Mouse (Mus musculus) megakaryocyte, embryonic 14.5 days (primary cell): Measurements from ENCODE around the gene Slc25a34. TPM values are rescaled to one million over a fixed set of nuclear protein-coding genes. Genes with fewer than 3 reads are reported as not detected.

Source experiments
- H3K27me3 ChIP-seq: replicated peaks from 2 replicates; pipeline ENCODE3; 2012; ENCODE audit warnings: inconsistent platforms
- H3K36me3 ChIP-seq: replicated peaks from 2 replicates; pipeline ENCODE3; 2012; ENCODE audit warnings: low read length, inconsistent platforms, mixed read lengths
- H3K4me1 ChIP-seq: 2 replicates; pipeline ENCODE4 v1.6.1; 2012; ENCODE audit warnings: inconsistent platforms
- H3K4me3 ChIP-seq: replicated peaks from 2 replicates; pipeline ENCODE3; 2012; ENCODE audit warnings: moderate library complexity, mild to moderate bottlenecking, inconsistent platforms
- H3K9me3 ChIP-seq: 2 replicates; pipeline ENCODE4 v1.6.1; 2012; ENCODE audit warnings: inconsistent platforms
- FLI1 ChIP-seq: IDR thresholded peaks from 2 replicates; pipeline ENCODE4 v1.6.1; 2012; ENCODE audit warnings: low read length, inconsistent platforms, mixed read lengths
- GATA1 ChIP-seq: IDR thresholded peaks from 3 replicates; pipeline ENCODE4 v1.6.1; 2012; ENCODE audit warnings: mixed read lengths, low read length, inconsistent platforms, borderline replicate concordance
- polyA plus RNA-seq: library from polyadenylated mRNA; stranded (reverse); fragments of >175 nt; gene quantifications from 2 replicates; pipeline ENCODE4 v1.2.3, GENCODE M21; 2012; ENCODE audit warnings: low replicate concordance; ENCODE audit not compliant: insufficient read depth

The Slc25a34 gene
- polyA plus RNA-seq, 1 experiment: not detected

DNA sequence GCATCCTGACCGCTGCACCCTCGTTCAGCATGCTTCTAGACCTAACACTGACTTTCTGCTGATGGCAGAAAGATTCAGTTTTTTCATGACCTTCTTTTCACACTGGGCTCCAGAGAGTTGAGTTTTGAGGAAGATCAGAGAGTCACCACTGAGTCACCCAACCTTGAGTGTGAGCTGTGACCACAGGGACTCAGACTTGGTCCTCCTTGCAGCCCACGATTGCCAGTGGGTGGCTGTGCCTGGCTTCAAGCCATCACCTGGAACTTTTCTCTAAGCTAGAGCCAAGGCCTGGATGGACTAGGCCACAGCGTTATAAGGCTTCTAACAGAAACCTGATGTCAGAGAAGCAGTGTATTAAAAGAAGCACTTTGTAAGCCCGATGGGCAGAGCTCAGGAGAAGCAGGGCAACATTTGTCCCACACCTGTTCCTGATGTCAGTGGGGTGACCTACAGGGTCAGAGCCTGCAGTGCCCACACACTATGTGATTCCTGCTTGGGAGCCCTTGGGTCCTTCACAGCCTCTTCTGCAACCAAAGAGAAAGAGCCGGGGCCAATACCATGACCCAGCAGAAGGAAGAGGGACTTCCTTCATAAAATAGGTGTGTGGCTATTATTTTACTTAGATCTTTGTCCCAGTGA, 35.3 kb upstream of the Slc25a34 start:
- H3K36me3 ChIP-seq: peaks cover 53% of the 10 kb centered on the region
- H3K27me3 ChIP-seq: no peaks in the 10 kb centered on the region
- H3K9me3 ChIP-seq: no peaks in the 10 kb centered on the region
- peak overlapping the region; percentile 20 for H3K4me3 ChIP-seq
- H3K4me1 ChIP-seq: peaks cover 43% of the 10 kb centered on the region
- TF ChIP-seq FLI1: no peak
- no peak for TF ChIP-seq GATA1

DNA sequence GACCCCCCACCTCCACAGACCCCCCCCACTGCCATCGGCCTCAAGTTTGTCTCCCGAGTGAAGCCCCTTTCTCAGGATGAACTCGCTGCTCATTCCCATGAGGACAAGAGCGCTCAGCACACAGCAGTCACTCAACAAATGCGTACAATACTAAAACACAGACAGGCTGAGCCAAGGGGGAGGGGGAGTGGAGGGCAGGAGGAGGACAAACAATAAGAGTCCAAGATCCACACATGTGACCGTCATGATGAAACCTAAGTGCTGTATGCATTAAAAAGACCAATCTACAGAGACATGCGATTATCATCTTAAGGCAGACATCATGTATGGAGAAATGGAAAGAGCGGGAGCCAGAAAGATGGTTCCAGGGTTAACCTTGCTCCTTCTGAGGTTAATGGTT, 33.3 kb upstream of the Slc25a34 start:
- H3K27me3 ChIP-seq: no peaks in the 10 kb centered on the region
- TF ChIP-seq GATA1 (no peak), FLI1 (no peak)
- H3K9me3 ChIP-seq: no peaks in the 10 kb centered on the region
- peaks cover 69% of the 10 kb centered on the region for H3K36me3 ChIP-seq
- no peak overlapping the region for H3K4me3 ChIP-seq
- H3K4me1 ChIP-seq: peaks cover 43% of the 10 kb centered on the region

GRCm38 (mm10) chr4:141655908-141656608, 32.4 kb upstream of the Slc25a34 start:
- Histone ChIP-seq H3K4me1 (peaks cover 51% of the 10 kb centered on the region), H3K9me3 (no peaks in the 10 kb centered on the region), H3K27me3 (no peaks in the 10 kb centered on the region), H3K36me3 (peaks cover 72% of the 10 kb centered on the region), H3K4me3 (no peak overlapping the region)
- TF ChIP-seq FLI1: no peak
- TF ChIP-seq GATA1: no peak

GRCm38 (mm10) chr4:141654509-141654908, 30.9 kb upstream of the Slc25a34 start:
- TF ChIP-seq GATA1: no peak
- no peak for TF ChIP-seq FLI1

GRCm38 (mm10) chr4:141653813-141654212, 30.2 kb upstream of the Slc25a34 start:
- Histone ChIP-seq H3K4me1 (peaks cover 42% of the 10 kb centered on the region), H3K4me3 (no peak overlapping the region), H3K27me3 (no peaks in the 10 kb centered on the region), H3K36me3 (peaks cover 61% of the 10 kb centered on the region), H3K9me3 (no peaks in the 10 kb centered on the region)
- TF ChIP-seq GATA1 (no peak), FLI1 (no peak)

More at GRCm38 (mm10) chr4:141654509-141654908, 30.9 kb upstream of the Slc25a34 start:
- Histone ChIP-seq H3K9me3 (no peaks in the 10 kb centered on the region), H3K4me3 (no peak overlapping the region), H3K27me3 (no peaks in the 10 kb centered on the region), H3K4me1 (peaks cover 47% of the 10 kb centered on the region), H3K36me3 (peaks cover 59% of the 10 kb centered on the region)

DNA sequence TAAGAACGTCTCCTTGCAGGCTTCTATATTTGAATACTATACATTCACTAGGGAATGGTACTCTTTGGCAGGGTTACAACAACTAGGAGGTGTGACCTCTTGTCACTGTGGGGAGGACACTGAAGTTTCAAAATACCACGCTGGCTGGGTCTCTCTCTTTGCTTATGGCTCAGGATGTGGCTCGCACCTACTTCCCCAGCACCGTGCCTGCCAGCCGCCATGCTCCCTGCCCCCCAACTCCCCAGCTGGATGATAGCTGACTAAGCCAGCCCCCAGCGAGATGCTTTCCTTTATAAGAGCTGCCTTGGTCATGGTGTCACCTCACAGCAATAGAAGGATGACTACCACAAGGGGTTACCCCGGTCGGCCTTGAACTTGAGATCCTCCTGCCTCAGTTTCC, 29.4 kb upstream of the Slc25a34 start:
- Histone ChIP-seq H3K4me1 (peaks cover 35% of the 10 kb centered on the region), H3K36me3 (peaks cover 62% of the 10 kb centered on the region), H3K27me3 (no peaks in the 10 kb centered on the region), H3K9me3 (no peaks in the 10 kb centered on the region), H3K4me3 (no peak overlapping the region)
- TF ChIP-seq FLI1 (no peak), GATA1 (no peak)

DNA sequence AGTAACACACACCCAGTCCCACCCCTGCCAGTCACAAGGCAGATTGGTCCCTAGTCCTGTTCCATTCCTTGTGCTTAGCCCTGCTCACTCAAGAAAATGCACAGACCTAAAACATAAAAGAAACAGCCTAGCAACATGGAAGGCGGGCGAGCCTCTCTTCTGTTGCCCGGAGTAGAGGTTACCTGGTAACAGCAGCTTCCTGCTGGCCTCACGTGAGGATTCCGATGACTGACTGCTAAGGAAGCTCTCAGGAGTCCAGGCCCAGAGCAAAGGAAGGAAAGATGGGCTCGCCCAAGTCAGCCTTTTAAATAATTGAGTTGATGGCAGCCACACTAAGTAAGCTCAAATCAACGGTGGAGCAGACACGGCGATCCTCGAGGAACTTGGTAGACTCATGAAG, 28.3 kb upstream of the Slc25a34 start:
- Histone ChIP-seq H3K9me3 (no peaks in the 10 kb centered on the region), H3K27me3 (no peaks in the 10 kb centered on the region), H3K4me1 (peaks cover 34% of the 10 kb centered on the region), H3K4me3 (no peak overlapping the region), H3K36me3 (peaks cover 61% of the 10 kb centered on the region)
- TF ChIP-seq FLI1 (no peak), GATA1 (no peak)

DNA sequence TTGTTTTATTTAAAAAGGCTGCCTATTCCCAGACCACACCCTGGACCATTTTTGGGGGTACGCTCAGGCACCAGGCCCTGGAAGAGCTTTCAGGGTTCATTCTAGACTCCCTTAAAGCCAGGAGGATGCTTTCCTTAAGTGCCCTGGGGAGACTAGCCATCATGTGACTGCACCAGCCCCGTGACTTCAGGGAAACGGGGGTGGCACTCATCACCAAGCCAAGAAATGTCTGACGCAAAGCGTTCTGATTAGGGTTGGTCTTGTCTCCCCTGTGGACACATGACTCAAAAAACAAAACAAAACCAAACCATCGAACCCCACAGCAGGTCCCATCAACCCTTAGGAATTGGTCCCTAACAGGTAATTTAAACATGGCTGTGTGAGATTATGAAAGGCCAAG, 27.7 kb upstream of the Slc25a34 start:
- no peak overlapping the region for H3K4me3 ChIP-seq
- TF ChIP-seq GATA1 (no peak), FLI1 (no peak)

DNA sequence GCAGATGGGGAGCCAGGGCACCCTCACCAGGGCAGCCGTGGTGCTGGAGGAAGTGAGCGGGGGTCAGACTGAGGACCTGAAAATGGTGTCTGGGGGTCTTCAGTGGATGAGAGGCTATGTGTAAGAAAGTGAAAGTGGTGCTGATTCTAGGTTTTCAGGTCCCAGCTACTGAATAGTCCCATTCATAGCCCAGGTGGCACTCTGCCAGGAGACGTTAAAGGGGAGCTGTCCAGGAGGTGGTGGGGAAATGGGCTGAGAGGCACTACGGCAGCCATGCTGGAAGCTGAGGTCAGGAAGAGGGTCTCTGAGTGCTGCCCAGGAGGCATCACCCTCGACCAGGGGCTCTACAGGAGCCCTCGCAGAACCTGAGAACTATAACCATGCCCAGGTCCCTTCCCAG, 25.6 kb upstream of the Slc25a34 start:
- Histone ChIP-seq H3K27me3 (no peaks in the 10 kb centered on the region), H3K4me1 (peaks cover 25% of the 10 kb centered on the region), H3K9me3 (no peaks in the 10 kb centered on the region), H3K4me3 (no peak overlapping the region), H3K36me3 (peaks cover 55% of the 10 kb centered on the region)
- no peak for TF ChIP-seq GATA1
- TF ChIP-seq FLI1: no peak

More for the DNA sequence above, 27.7 kb upstream of the Slc25a34 start:
- Histone ChIP-seq H3K36me3 (peaks cover 58% of the 10 kb centered on the region), H3K9me3 (no peaks in the 10 kb centered on the region), H3K4me1 (peaks cover 28% of the 10 kb centered on the region), H3K27me3 (no peaks in the 10 kb centered on the region)

- no peaks in the 10 kb centered on the region for H3K27me3 ChIP-seq
- H3K4me3 ChIP-seq: no peak overlapping the region
- peaks cover 46% of the 10 kb centered on the region for H3K36me3 ChIP-seq
- no peaks in the 10 kb centered on the region for H3K9me3 ChIP-seq
- peaks cover 17% of the 10 kb centered on the region for H3K4me1 ChIP-seq
- no peak for TF ChIP-seq GATA1
- no peak for TF ChIP-seq FLI1
Observed at GRCm38 (mm10) chr4:141648262-141648661, 24.6 kb upstream of the Slc25a34 start.
